16 mouse cellular contexts compared by ENCODE assay signal in genomic region chr12:71903218-71903617, GRCm38 (mm10).
"Had no signal": no experiment of that assay in that cellular context is flagged by ENCODE, and none has a peak within 500 bp of the region (broad histone marks: within the 10 kb centered on the region; RNA-seq: fewer than 3 reads in every experiment).

No protein-coding gene starts in this region.

- H3K9me3 ChIP-seq: limb, embryonic 12.5 days; limb, embryonic 15.5 days; midbrain, embryonic 12.5 days; midbrain, embryonic 15.5 days; neural tube, embryonic 12.5 days; neural tube, embryonic 15.5 days; stomach, embryonic 15.5 days had no signal

- H3K4me1 ChIP-seq: stomach, embryonic 15.5 days had no signal

- H3K27me3 ChIP-seq: limb, embryonic 12.5 days; limb, embryonic 15.5 days; midbrain, embryonic 12.5 days; midbrain, embryonic 15.5 days; neural tube, embryonic 12.5 days; neural tube, embryonic 15.5 days; stomach, embryonic 15.5 days had no signal

- H3K4me3 ChIP-seq: limb, embryonic 12.5 days; limb, embryonic 15.5 days; midbrain, embryonic 12.5 days; midbrain, embryonic 15.5 days; neural tube, embryonic 12.5 days; neural tube, embryonic 15.5 days; stomach, embryonic 15.5 days had no signal

- H3K27ac ChIP-seq: kidney, postnatal 0 days; limb, embryonic 12.5 days; limb, embryonic 15.5 days; liver, embryonic 14.5 days; macrophage; midbrain, embryonic 12.5 days; midbrain, embryonic 15.5 days; neural tube, embryonic 12.5 days; neural tube, embryonic 15.5 days; stomach, embryonic 15.5 days had no signal

- DNase-seq: kidney, postnatal 25 days; left cerebral cortex, postnatal 4 days; liver, postnatal 0 days; lung, embryonic 14.5 days; thymus, adult 18-20 months; thymus, postnatal 36 days had no signal

- H3K36me3 ChIP-seq: midbrain, embryonic 15.5 days had no signal

- H3K9ac ChIP-seq: limb, embryonic 12.5 days; limb, embryonic 15.5 days; liver, embryonic 14.5 days; liver, postnatal 0 days; lung, embryonic 14.5 days; midbrain, embryonic 12.5 days; midbrain, embryonic 15.5 days; neural tube, embryonic 12.5 days; neural tube, embryonic 15.5 days; stomach, embryonic 15.5 days had no signal
